Mouse (Mus musculus) limb, embryonic 10.5 days (tissue): ENCODE measurements around the gene Spata3. TPM values are rescaled to one million over a fixed set of nuclear protein-coding genes. Genes with fewer than 3 reads are reported as not detected.
"Not testable (repeated sequence)": the region's sequence is repeated elsewhere in the genome, so short reads cannot be mapped to it uniquely, and the experiment has no call there.

Source experiments
- DNase-seq: peaks from one replicate; pipeline ENCODE4 v3.0.0-alpha.2; 2017; ENCODE audit warnings: low spot score
- H3K27ac ChIP-seq: fragments of 300-500 bp; sonication (generic); 2 replicates; pipeline ENCODE4 v1.5.1; 2016; ENCODE audit warnings: mild to moderate bottlenecking
- H3K27me3 ChIP-seq: fragments of 300-500 bp; sonication (generic); 2 replicates; pipeline ENCODE4 v1.6.1; 2016; ENCODE audit warnings: low read depth, mild to moderate bottlenecking; ENCODE audit not compliant: poor library complexity, severe bottlenecking
- H3K36me3 ChIP-seq: fragments of 300-500 bp; sonication (generic); 2 replicates; pipeline ENCODE4 v1.6.1; 2016; ENCODE audit warnings: mild to moderate bottlenecking, moderate library complexity
- H3K4me1 ChIP-seq: fragments of 300-500 bp; sonication (generic); 2 replicates; pipeline ENCODE4 v1.6.1; 2016
- H3K4me3 ChIP-seq: fragments of 300-500 bp; sonication (generic); 2 replicates; pipeline ENCODE4 v1.5.1; 2016; ENCODE audit warnings: mild to moderate bottlenecking, moderate library complexity
- H3K9me3 ChIP-seq: fragments of 300-500 bp; sonication (generic); replicated peaks from 2 replicates; pipeline ENCODE4 v1.6.1; 2016; ENCODE audit warnings: mild to moderate bottlenecking
- WGBS: fragments of 180-500 bp; shearing (Covaris S2); methylation state at CpG from one replicate; pipeline ENCODE4 v1.1.7; 2016; 5-methylcytosine and 5-hydroxymethylcytosine counted together
- polyA plus RNA-seq: library from polyadenylated mRNA; unstranded; fragments of >200 nt; fragmentation: Nextera tagmentation; extraction: Ambion mirVana; gene quantifications from 2 replicates; pipeline ENCODE4 v1.2.1, GENCODE M21; 2016

Gene Spata3
- polyA plus RNA-seq, 1 experiment from 2014 or later, result not detected

GRCm38 (mm10) chr1:85998012-85998411, 18.6 kb upstream of the Spata3 start:
- Histone ChIP-seq H3K9me3 (no peaks in the 10 kb centered on the region), H3K4me3 (no peak overlapping the region), H3K36me3 (no peaks in the 10 kb centered on the region), H3K4me1 (no peaks in the 10 kb centered on the region), H3K27me3 (no peaks in the 10 kb centered on the region), H3K27ac (no peak overlapping the region)
- DNase-seq, result no peak
- 91% methylated on average over 4 of the region's 4 CpGs for WGBS

- Histone ChIP-seq H3K4me1 (no peaks in the 10 kb centered on the region), H3K36me3 (no peaks in the 10 kb centered on the region), H3K27me3 (no peaks in the 10 kb centered on the region), H3K9me3 (no peaks in the 10 kb centered on the region), H3K27ac (no peak overlapping the region), H3K4me3 (no peak overlapping the region)
- DNase-seq, result no peak
- 89% methylated on average over 18 of the region's 18 CpGs for WGBS
Measured at GRCm38 (mm10) chr1:85999853-86000570, 16.6 kb upstream of the Spata3 start.

GRCm38 (mm10) chr1:86005540-86005939, 11.1 kb upstream of the Spata3 start:
- H3K9me3 ChIP-seq, result no peaks in the 10 kb centered on the region
- 92% methylated on average over 10 of the region's 10 CpGs for WGBS
- DNase-seq, result no peak
- no peak overlapping the region for H3K27ac ChIP-seq
- no peak overlapping the region for H3K4me3 ChIP-seq
- no peaks in the 10 kb centered on the region; the same call in 1 of the 2 replicates for H3K27me3 ChIP-seq
- no peaks in the 10 kb centered on the region for H3K4me1 ChIP-seq
- H3K36me3 ChIP-seq, result no peaks in the 10 kb centered on the region

- Histone ChIP-seq H3K36me3 (no peaks in the 10 kb centered on the region), H3K9me3 (no peaks in the 10 kb centered on the region), H3K4me3 (no peak overlapping the region), H3K4me1 (no peaks in the 10 kb centered on the region), H3K27me3 (no peaks in the 10 kb centered on the region; the same call in 1 of the 2 replicates), H3K27ac (no peak overlapping the region)
- no peak for DNase-seq
- WGBS, result 90% methylated on average over 6 of the region's 6 CpGs
Measured at GRCm38 (mm10) chr1:86006040-86006439, 10.6 kb upstream of the Spata3 start.

GRCm38 (mm10) chr1:86007778-86008177, 8.8 kb upstream of the Spata3 start:
- H3K27ac ChIP-seq, result no peak overlapping the region
- 5% methylated on average over 7 of the region's 7 CpGs for WGBS
- DNase-seq, result peak; percentile 91
- no peaks in the 10 kb centered on the region; the same call in 1 of the 2 replicates for H3K27me3 ChIP-seq
- H3K9me3 ChIP-seq, result no peaks in the 10 kb centered on the region
- H3K4me1 ChIP-seq, result no peaks in the 10 kb centered on the region
- no peaks in the 10 kb centered on the region for H3K36me3 ChIP-seq
- no peak overlapping the region for H3K4me3 ChIP-seq

- H3K36me3 ChIP-seq, H3K27ac ChIP-seq, H3K4me3 ChIP-seq, H3K9me3 ChIP-seq, DNase-seq: not testable (repeated sequence)
- H3K4me1 ChIP-seq, result peaks cover 13% of the 10 kb centered on the region
- H3K27me3 ChIP-seq, result peaks cover 46% of the 10 kb centered on the region
- 95% methylated on average over 9 of the region's 9 CpGs for WGBS
Measured at GRCm38 (mm10) chr1:86015758-86016157, 858 bp upstream of the Spata3 start.

- H3K27me3 ChIP-seq, result peaks cover 50% of the 10 kb centered on the region
Measured at GRCm38 (mm10) chr1:86018235-86019055, 1.8 kb downstream of the Spata3 start.

GRCm38 (mm10) chr1:86021365-86021989, 4.9 kb downstream of the Spata3 start:
- Histone ChIP-seq H3K27me3 (peaks cover 50% of the 10 kb centered on the region), H3K27ac (no peak overlapping the region), H3K4me1 (peaks cover 13% of the 10 kb centered on the region), H3K9me3 (no peaks in the 10 kb centered on the region), H3K36me3 (no peaks in the 10 kb centered on the region), H3K4me3 (no peak overlapping the region)
- 72% methylated on average over 11 of the region's 11 CpGs for WGBS
- no peak for DNase-seq

More at GRCm38 (mm10) chr1:86018235-86019055, 1.8 kb downstream of the Spata3 start:
- 5% methylated on average over 60 of the region's 60 CpGs for WGBS
- Histone ChIP-seq H3K36me3 (no peaks in the 10 kb centered on the region), H3K27ac (peak overlapping the region; percentile 60), H3K9me3 (no peaks in the 10 kb centered on the region), H3K4me1 (peaks cover 13% of the 10 kb centered on the region), H3K4me3 (peak overlapping the region; percentile 60)
- DNase-seq, result peak; percentile 81

GRCm38 (mm10) chr1:86032273-86032987, 15.8 kb downstream of the Spata3 start:
- no peaks in the 10 kb centered on the region for H3K36me3 ChIP-seq
- WGBS, result 22% methylated on average over 11 of the region's 11 CpGs
- no peaks in the 10 kb centered on the region for H3K9me3 ChIP-seq
- no peak overlapping the region for H3K4me3 ChIP-seq
- no peak overlapping the region for H3K27ac ChIP-seq
- DNase-seq, result no peak
- peaks cover 9% of the 10 kb centered on the region; the same call in 1 of the 2 replicates for H3K27me3 ChIP-seq
- peaks cover 5% of the 10 kb centered on the region; the same call in 1 of the 2 replicates for H3K4me1 ChIP-seq

- DNase-seq, result no peak
- Histone ChIP-seq H3K9me3 (no peaks in the 10 kb centered on the region), H3K4me1 (no peaks in the 10 kb centered on the region), H3K36me3 (no peaks in the 10 kb centered on the region), H3K27me3 (peaks cover 15% of the 10 kb centered on the region), H3K4me3 (no peak overlapping the region), H3K27ac (no peak overlapping the region)
- WGBS, result 72% methylated on average over 3 of the region's 3 CpGs
Measured at GRCm38 (mm10) chr1:86038191-86038951, 21.8 kb downstream of the Spata3 start.

GRCm38 (mm10) chr1:86040131-86040530, 23.5 kb downstream of the Spata3 start:
- peaks cover 32% of the 10 kb centered on the region for H3K27me3 ChIP-seq
- H3K36me3 ChIP-seq, result no peaks in the 10 kb centered on the region
- H3K27ac ChIP-seq, result no peak overlapping the region
- WGBS, result 80% methylated on average over 4 of the region's 4 CpGs
- H3K9me3 ChIP-seq, result no peaks in the 10 kb centered on the region
- H3K4me1 ChIP-seq, result no peaks in the 10 kb centered on the region
- no peak overlapping the region for H3K4me3 ChIP-seq
- no peak for DNase-seq

GRCm38 (mm10) chr1:86040817-86041216, 24.2 kb downstream of the Spata3 start:
- Histone ChIP-seq H3K9me3 (no peaks in the 10 kb centered on the region), H3K4me3 (no peak overlapping the region), H3K4me1 (peaks cover 3% of the 10 kb centered on the region), H3K27me3 (peaks cover 39% of the 10 kb centered on the region), H3K27ac (no peak overlapping the region), H3K36me3 (no peaks in the 10 kb centered on the region)
- WGBS, result 90% methylated on average over 3 of the region's 3 CpGs
- DNase-seq, result no peak
